Mouse (Mus musculus) E14TG2a.4 (cell line): ENCODE measurements around the gene Hnrnpl.

Experiments used
- CTCF ChIP-seq: conservative IDR thresholded peaks from 2 replicates; pipeline ENCODE4 v1.5.1; 2014; ENCODE audit warnings: low read length
- NANOG ChIP-seq: IDR thresholded peaks from 2 replicates; pipeline ENCODE4 v1.6.1; 2014; ENCODE audit warnings: borderline replicate concordance, low read length, mixed read lengths
- POU5F1 ChIP-seq: IDR thresholded peaks from 2 replicates; pipeline ENCODE4 v1.6.1; 2014; ENCODE audit warnings: low read length, borderline replicate concordance

DNA sequence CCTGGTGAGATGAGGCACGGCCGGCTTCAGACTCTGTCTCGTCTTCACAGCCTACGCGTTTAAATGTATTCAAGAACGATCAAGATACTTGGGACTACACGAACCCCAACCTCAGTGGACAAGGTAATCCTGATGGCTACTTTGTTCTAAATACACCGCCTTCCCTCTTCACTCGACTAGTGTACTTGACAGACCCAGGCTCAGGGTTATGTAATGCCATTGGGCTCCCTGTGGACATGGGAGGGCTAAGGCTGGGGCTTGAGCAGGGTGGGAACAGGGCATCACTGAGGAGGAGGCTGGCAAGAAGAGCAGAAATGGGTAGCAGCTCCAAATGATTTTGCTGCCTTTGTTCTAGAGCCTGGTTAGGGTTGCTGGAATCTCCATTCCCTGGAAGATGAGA, 6.9 kb downstream of the Hnrnpl start:
- no peak for TF ChIP-seq CTCF
- no peak for TF ChIP-seq POU5F1
- TF ChIP-seq NANOG, result no peak
